Mouse (Mus musculus) spleen, postnatal 10 days (tissue): ENCODE results near the gene Lrg1.
A peak's percentile ranks its signal among the peaks of the same experiment; 100 is the strongest.

Experiments
- DNase-seq, 2 experiments: peaks; one replicate each; pipeline ENCODE4 v3.0.0; 2021 to 2022; ENCODE audit warnings: low spot score in 2 of 2

Gene Lrg1

DNA sequence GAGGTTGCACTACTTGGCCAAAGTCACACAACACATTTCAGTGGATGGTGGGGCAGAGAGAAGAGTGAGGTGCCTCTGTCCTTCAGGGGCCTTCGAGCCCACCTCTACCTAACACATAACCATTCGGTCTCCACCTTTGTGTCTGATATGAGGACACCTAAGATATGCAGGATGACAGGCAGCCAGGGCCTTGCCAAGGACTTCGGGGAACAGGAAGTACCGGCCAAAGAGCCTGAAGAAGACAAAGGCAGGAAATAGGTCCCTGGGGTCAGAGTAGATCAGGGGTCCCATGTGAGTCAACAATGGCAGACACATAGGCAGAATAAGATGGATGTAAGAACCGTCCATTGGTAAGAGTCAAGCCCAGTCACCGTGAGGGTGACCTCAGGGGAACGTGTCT lies 14.8 kb upstream of the Lrg1 start:
- DNase-seq, result no peak

DNA sequence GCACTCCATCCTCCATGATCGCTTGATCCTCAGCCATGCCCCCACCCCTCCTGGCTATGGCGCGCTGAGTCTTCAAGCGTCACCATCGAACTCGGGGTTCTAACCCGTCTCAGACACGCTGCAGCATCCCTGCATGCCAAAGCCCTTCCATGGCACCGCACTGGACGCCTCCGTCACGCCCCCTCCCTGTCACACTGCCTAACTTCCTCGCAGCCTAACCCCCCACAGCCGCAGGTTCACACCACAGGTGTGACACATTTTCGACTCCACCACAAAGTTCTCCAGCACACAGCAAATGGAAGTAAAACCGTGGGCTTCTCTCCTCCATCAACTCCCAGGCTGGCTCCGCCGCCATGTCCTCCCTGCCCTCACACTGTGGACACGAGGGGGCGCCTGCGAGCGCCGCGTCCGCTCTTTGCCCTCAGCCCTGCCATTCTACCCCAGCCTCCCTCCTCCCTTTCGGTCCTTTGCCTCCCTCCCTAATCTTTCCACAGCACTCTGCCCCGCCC lies 12.7 kb upstream of the Lrg1 start:
- peak; percentile 67 to 87 for DNase-seq

DNA sequence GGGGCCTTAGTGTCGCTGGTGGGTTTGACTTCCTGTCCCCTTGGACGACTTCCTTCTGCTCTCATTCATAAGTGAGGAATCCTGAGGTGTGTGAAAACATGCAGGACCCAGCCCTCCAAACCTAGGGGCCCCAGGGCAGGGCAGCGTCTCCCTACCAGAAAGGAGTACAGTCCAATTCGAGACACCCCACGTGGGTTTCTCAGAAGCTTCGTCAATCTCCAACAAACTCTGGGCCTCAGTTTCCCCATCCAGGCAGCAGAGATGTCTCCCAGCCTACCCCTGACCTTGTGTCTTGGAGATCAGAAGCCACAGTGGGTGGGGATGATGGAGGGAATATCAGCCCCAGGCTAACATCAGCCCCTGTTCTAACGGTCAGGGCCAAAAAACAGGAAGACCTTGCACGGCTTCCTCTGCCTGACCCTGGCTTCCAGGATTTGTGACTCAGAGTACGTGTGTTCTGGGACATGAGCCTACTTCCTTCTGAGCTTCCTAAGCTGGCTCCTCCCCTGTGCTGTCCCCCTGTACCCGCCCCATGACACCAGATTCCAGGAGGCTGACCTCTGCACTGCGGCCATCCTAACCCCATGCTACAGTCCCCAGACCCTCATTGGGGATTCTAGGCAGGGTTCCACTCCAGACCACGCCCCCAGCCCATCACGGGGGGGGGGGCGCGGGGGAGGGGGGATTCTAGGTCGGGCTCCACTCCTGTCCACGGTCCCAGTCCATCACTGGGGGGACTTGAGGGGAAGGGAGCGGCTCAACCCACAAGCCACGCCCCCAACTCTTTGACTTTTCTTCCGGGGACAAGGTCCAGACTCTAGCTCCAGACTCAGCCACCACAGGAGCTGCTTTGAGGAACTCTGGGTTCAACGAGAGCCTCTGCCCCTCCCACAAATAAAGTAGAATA lies 11.9 kb upstream of the Lrg1 start:
- no peak for DNase-seq

DNA sequence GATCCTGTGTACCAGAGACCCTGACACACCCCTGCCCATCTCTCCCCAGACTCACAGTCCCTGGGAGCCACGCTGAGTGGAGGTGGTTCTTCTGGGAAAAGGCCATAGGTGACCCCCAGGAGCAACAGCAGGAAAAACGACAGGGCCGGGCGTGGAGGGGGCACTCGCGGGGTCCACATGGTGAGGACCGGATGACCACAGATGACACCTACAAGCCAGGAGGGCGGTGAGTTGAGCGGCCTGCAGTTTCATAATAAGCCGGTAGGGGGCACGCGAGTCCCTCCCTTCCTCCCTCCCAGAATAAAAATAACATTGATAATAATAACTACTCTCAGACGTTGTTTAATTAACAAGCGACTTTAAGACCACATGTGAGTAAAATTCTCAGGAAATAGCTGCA lies 10.9 kb upstream of the Lrg1 start:
- peak; percentile 66 to 83 for DNase-seq

DNA sequence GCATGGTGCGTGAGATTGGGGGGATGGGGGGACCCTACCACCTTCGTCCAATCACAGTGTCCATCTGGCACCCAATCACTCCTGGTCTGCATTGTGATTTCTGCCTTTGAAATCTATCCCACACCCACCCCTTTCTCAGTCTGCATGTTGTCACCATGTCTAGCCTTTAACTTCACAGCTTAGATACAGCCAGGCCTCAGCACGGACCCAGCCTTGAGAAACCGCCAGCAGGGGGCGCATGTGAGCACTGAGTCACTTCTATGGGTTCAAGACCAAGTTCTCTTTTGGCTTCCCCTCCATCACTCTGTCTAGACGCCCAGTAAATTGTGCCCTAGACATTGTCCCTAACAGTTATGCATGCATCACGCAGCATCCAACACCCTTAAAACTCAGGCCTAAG lies 10.0 kb upstream of the Lrg1 start:
- peak; percentile 75 to 88 for DNase-seq

DNA sequence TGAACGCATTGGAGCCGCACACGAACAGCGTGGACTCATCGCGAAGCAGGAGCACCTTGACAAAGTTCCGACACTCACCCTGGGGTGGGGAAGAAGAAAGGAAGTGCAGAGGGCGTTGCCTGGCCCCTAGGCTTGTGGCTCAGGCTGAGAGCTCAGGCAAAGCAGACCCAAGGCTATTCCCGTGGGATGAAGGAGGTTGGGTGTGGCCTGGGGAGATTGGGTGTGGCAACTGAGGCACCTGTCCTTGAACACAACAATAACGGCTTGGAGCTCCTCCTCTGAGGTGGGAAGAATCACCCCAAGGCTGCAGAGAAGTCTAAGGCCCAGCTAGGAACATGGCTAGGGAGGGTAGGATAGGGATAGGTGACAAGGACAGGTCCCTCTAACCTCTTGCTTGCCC lies 9.3 kb upstream of the Lrg1 start:
- no peak for DNase-seq

DNA sequence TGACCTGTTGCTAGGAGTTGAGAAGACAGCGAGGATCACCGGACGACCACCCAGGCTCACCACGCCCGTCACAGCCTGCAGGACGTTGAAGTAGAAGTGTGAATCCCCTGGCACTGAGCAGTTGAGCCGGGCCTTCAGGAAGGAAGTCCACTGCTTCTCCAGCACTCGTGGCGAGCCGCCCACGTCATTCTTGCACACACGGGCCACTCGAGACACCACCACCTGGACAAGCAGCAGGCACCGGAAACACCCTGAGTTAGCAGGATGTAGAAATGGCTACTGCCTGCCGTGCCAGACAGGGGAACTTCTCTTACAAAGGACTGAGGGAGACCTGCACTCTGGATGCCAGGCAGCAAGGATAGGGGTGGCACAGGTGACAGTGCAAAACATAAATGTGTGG lies 6.4 kb upstream of the Lrg1 start:
- no peak for DNase-seq

DNA sequence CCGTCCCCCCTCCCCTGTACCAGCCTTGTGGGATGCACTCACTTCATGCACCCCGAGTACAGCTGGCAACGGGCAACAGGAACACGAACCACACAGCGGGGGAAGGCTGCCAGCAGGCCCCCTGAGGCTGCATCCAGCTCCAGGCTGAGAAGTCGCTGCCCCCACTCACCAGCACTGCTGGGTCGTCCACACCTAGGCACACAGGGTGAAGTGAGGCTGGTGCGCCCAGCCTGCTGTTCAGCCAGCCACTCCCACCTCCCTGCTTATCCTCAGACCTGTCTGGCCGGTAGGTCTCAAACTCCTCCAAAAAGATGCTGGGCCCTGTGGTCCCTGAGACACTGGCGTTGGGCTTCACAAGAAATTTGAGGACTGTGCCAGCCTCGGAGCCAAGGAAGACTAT lies 4.4 kb upstream of the Lrg1 start:
- DNase-seq, result no peak

DNA sequence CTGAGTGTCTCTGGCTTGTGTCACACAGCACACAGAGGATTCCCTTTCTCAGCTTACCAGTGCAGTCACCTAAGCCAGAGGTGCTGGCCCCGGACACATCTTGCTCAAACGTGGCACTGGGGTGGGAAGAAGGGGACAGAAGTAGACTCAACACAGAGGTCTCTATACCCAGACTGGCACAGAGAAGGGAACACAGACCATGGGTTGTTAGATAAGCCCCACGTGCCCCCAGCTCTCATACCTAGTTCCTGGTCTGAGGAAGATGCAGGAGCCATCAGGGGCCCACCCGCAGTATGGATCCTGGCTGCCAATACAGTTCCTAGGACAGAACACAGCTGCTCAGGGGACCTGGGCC lies 3.5 kb upstream of the Lrg1 start:
- no peak for DNase-seq

DNA sequence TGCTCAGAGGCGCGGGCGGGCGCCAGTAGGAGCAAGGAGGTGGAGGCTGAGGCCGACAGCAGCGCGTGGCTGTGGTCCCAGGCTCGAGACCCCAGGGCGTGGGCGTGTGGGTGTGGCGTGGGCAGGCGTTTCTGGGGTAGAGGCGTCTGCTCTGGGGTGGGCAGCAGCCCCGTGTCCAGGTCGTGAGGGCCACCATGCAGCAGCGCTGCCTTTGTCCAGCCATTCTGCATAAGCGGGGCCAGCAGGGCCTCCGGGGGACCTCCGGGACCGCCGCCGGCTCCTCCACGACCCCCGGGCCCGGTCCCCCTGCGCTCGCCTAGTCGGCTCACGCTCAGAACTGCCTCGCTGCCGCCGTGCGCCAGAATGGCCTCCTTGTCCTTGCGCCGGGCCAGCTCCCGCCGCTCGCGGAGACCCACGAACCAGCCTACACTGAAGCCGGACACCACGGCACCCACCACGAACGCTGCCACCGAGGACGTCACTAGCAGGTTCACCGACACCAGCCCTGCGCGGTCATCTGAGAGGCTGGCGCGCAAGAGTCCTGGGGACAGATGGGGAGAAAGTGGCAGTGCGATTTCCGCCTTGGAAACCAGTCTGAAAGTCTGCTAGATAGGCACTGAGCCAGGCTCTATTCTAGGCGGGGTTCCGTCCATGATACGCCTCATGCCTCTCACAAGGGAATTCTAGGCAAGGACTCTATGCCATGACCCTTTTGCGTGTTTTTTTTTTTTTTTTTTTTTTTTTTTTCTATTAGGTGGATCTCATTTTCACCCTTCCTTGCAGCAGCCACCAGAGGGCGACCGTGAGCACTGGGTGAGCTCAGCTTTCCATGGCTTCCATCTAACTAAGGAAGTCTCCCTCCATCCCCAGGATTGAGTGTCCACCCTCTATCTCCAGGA lies 2.8 kb upstream of the Lrg1 start:
- peak; percentile 36 to 78 for DNase-seq

DNA sequence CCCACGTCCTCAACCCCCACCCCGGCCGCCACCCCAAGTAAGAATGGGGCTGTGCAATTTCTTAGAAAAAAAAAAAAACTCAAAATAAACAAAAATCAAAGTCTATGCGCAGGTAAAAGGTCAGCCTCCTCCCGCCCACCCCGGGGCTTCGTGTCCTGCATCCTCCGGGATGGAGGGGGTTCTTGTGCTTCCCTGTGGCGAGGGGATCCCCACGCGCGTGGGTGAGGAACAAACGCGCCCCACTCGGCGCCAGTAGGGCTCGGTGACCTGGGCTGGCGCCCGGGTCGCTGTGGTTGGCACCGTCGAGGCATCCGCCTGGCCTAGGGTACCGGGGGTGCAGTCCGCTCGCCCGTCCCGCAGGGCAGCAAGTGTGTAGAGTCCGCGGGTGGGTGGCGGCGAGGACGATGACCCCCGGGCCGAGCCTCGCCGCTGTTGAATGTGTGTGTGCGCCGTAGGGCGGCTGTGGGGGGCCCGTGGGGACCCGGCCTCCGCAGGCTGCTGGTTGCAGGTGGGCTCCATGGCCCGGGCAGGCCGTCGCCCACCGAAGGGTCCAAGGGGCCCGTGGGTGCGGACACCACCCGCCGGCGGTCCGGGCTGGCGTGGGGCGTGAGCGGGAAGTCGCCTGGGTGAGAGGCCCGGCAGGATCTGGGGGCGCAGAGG lies 2.0 kb upstream of the Lrg1 start:
- DNase-seq, result no peak

DNA sequence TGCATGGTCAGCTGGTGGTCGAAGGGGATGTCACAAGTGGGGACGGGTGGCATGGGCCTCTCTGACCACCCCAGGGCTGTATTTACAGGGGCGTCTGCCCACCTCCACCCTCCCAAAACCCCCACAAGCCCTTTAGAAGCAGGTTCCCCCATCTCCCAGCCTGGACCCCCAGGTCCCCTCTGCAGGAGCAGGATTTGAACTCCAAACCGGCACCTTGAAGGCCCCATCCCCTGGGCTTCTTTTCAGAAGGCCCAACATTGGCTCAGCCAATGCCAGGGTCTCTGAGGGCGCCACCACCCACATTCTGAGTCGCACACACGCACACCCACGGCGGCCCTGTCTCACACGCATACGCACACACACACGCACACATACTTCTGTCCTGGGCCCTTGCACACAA lies 1.4 kb upstream of the Lrg1 start:
- no peak for DNase-seq

DNA sequence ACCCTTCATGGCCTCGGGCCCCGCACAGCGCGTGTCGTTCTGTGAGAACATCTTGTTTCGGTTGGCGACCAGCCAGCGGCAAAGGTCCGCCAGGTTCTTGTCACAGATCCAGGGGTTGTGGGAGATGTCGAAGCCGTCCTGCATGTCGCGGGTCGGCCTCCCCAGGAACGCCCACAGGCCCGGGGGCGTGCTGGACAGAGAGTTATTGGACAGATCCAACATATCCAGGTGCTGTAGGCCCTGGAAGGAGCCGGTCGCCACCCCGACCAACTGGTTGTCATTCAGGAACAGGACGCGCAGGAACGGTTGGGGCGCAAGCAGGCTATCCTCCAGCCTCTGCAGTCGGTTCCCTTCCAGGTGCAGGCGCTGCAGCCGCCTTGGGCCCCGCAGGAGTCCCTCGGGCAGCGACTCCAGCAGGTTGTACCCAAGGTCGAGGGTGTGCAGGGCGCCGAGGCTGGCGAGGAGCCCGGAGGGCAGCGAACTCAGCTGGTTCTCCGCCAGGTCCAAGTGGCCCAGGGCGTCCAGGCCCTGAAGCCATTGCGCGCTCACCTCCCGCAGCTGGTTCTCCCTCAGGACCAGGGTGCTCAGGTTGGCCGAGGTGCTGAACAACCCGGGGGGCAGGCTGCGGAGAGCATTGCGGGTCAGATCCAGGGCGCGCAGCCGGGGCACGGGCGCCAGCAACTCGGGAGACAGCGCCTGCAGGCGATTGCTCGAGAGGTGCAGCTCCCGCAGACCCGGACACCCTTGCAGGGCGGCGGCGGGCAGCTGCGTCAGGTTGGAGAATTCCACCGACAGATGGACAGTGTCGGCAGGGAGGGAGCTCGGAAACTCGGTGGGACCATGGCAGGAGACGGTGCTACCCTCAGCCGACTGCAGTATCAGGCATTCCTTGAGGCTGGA lies 1.6 kb downstream of the Lrg1 start:
- no peak for DNase-seq

DNA sequence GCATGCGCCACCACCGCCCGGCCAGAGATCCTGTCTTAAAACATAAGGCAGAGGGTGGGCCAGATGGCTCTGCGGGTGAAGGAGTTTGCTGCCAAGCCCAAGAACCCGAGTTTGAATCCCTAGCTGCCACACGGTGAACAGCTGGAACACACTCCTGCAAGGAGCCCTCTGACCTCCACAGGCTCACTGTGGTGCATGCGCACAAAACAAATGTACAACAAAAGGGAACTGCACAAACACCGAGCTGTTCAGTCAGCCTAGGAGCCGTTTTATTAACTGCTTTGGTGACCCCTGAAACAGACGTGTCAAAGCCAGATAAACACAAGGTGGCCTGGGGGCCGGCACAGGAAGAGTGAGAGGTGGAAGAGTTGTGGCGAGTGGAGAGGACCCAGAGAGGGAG lies 2.4 kb downstream of the Lrg1 start:
- DNase-seq, result no peak

DNA sequence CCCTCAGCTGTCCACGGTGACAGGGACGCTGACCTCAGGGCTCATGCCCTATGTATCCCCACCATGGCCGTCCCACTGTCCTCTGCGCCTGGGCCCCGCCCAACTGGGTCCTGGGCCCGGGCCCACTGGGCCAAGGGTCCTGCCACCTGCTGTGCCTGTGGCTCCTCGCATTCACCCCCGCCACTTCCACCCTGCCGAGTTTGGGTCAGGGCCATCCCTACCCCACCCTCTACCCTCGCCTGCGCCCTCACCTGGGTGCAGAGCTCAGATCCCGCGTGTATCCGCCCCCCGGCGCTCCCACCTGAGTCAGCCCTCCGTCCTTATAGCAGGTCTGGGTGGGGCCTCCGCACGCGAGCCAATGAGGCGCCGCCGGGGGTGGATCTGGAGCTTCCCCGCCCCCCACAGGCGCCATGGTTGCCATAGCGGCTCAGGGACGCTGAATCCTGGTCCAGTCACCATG lies 4.5 kb downstream of the Lrg1 start, which contains the start of gene Plin5:
Gene Plin5 (minus strand): TSS at position 346 of the 460 bp plus-strand sequence.
- peak in 1 of 2 experiments; percentile 46 for DNase-seq

DNA sequence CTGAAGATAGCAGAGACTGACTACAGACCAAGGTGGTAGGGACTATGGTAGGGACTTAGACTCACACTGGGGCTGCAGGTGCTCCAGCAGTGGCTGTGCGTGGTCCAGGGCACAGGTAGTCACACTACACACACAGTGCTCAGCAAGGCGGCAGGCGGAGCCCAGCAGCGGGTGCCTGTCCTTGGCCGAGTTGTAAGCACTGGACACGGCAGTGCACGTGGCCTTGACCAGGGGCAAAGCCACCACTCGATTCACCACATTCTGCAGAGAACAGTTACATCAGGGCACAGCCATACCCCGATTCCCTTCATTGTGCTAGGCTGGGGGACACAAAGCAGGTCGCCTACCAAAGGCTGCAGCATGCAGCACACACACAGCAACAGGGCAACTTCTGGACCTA lies 5.6 kb downstream of the Lrg1 start:
- no peak for DNase-seq

DNA sequence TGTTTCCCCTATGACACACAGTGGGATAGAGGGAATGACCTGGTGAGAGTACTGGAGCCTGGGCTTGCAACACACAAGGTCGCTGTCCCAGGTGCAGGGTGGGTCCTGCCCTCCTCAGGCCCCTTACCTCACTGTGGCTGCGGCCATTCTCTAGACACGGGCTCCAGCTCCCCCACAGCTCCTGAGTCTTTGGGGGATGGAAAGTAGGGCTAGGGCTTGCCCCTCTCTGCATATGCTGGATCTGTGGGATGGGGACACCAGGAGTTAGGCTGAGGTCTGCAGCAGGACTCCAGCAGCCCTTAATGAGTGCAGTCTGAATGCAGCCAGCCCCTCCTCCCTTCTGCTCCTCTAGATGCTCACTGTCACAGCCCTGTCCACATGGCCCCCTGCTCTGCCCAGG lies 9.1 kb downstream of the Lrg1 start:
- no peak for DNase-seq

DNA sequence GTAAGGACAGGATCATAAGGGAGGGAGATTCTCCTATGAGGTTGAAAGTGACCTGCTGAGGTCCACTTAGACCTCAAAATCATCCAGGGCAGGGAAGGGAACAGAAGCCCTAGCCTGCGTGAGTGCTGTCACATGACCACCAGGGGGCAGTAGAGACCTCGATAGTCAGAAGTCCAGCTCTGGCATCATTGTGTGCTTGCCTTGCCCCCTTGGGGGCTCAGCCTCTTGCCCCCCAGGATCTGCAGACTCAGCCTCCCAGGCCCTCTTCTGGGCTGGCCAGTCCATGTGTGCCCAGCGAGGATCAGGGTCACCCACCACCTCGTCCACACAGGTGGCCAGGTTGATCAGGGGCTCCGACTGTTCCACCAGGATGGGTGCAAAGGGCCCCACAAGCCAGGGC lies 9.9 kb downstream of the Lrg1 start:
- peak; percentile 46 to 78 for DNase-seq

DNA sequence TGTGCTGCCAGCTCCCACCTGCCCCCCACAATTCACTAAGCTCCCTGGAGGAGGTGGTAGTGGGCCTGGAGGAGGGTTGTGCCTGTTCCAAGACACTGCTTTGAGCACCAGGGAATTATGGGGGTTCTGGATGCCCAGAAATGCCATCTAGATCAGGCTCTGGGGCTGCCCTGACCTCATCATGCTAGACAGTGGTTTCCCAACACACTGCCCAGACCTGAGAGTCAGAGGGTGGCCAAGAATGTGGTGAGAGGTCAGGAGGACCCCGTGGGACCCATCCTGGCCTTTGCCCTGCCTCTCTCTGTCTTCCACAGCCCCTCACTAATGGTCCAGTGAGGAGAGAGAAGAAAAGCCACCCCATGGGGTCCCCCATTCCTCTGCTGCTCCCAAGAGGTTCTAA lies 10.8 kb downstream of the Lrg1 start:
- DNase-seq, result no peak

DNA sequence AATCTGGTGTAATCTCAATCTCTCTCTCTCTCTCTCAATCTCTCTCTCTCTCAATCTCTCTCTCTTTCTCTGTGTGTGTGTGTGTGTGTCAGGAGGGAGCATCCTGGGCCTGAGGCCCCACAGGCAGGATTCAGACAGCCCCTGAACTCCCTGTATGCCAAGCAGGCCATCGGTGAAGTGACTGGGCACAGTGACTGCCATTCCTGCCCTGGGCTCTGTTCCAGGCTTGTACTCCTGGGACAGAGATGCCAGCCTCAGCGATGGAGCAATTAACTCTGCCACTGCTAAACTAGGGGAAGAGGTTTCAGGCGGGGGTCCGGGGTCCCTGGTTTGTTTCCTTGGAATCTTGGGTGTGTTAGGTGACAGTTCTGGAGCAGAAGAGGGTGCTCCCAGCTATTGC lies 11.2 kb downstream of the Lrg1 start:
- DNase-seq, result no peak
